Mouse (Mus musculus) lung, postnatal 25 days (tissue): ENCODE measurements at regions not wholly inside any gene's neighbourhood (a gene's known extent, or its start where the extent isn't known, plus 50 kb on each side); places are given as distances from the start of the nearest gene placed in this dataset.

Source experiments
- DNase-seq: peaks from one replicate; pipeline ENCODE4 v3.0.0; 2022; ENCODE audit warnings: low spot score

GRCm38 (mm10) chr1:184606541-184606940, 125.9 kb downstream of the Hlx start:
- DNase-seq: no peak

- DNase-seq: no peak
Observed at GRCm38 (mm10) chr1:184605666-184606065, 126.8 kb downstream of the Hlx start.

- DNase-seq: no peak
Observed at GRCm38 (mm10) chr1:184603136-184603535, 129.3 kb downstream of the Hlx start.

GRCm38 (mm10) chr1:184595449-184595848, 137.0 kb downstream of the Hlx start:
- DNase-seq: no peak

- DNase-seq: no peak
Observed at GRCm38 (mm10) chr1:184590634-184591033, 141.8 kb downstream of the Hlx start.

GRCm38 (mm10) chr1:184589277-184589676, 143.1 kb downstream of the Hlx start:
- peak; percentile 23 for DNase-seq

GRCm38 (mm10) chr1:184584505-184584874, 147.9 kb downstream of the Hlx start:
- no peak for DNase-seq

- no peak for DNase-seq
Observed at GRCm38 (mm10) chr1:184583751-184584504, 148.5 kb downstream of the Hlx start.

- DNase-seq: no peak
Observed at GRCm38 (mm10) chr1:184579475-184579874, 152.9 kb downstream of the Hlx start.

GRCm38 (mm10) chr1:184576527-184576926, 155.9 kb downstream of the Hlx start:
- DNase-seq: no peak

GRCm38 (mm10) chr1:184573325-184573724, 159.1 kb downstream of the Hlx start:
- no peak for DNase-seq

- DNase-seq: no peak
Observed at GRCm38 (mm10) chr1:184570681-184571080, 161.7 kb downstream of the Hlx start.

- DNase-seq: peak; percentile 12
Observed at GRCm38 (mm10) chr1:184562926-184563325, 169.5 kb downstream of the Hlx start.

GRCm38 (mm10) chr1:184562239-184562638, 170.2 kb downstream of the Hlx start:
- no peak for DNase-seq

GRCm38 (mm10) chr1:184559543-184559942, 172.9 kb downstream of the Hlx start:
- no peak for DNase-seq

- DNase-seq: no peak
Observed at GRCm38 (mm10) chr1:184553791-184554190, 178.6 kb downstream of the Hlx start.

- DNase-seq: no peak
Observed at GRCm38 (mm10) chr1:184550491-184550890, 181.9 kb downstream of the Hlx start.

GRCm38 (mm10) chr1:184547650-184548235, 184.7 kb downstream of the Hlx start:
- no peak for DNase-seq

- DNase-seq: no peak
Observed at GRCm38 (mm10) chr1:184546140-184546661, 186.2 kb downstream of the Hlx start.

GRCm38 (mm10) chr1:184545111-184545510, 187.3 kb downstream of the Hlx start:
- no peak for DNase-seq

- DNase-seq: no peak
Observed at GRCm38 (mm10) chr1:184542321-184543115, 189.9 kb downstream of the Hlx start.

- DNase-seq: no peak
Observed at GRCm38 (mm10) chr1:184539818-184540217, 192.6 kb downstream of the Hlx start.
